Mouse (Mus musculus) heart, embryonic 10.5 days (tissue): ENCODE data around the gene 3425401B19Rik. TPM values are rescaled to one million over a fixed set of nuclear protein-coding genes. Genes with fewer than 3 reads are reported as not detected.

Experiments used
- DNase-seq: peaks from one replicate; pipeline ENCODE4 v3.0.0-alpha.2; 2017; ENCODE audit warnings: low spot score
- H3K27ac ChIP-seq: fragments of 300-500 bp; sonication (generic); 2 replicates; pipeline ENCODE4 v1.5.1; 2016; ENCODE audit warnings: mild to moderate bottlenecking
- H3K27me3 ChIP-seq: fragments of 300-500 bp; sonication (generic); 2 replicates; pipeline ENCODE4 v1.6.1; 2016; ENCODE audit warnings: mild to moderate bottlenecking; ENCODE audit not compliant: poor library complexity, insufficient read depth, severe bottlenecking
- H3K36me3 ChIP-seq: fragments of 300-500 bp; sonication (generic); 2 replicates; pipeline ENCODE4 v1.6.1; 2016; ENCODE audit warnings: mild to moderate bottlenecking, moderate library complexity
- H3K4me1 ChIP-seq: fragments of 300-500 bp; sonication (generic); 2 replicates; pipeline ENCODE4 v1.6.1; 2016; ENCODE audit warnings: mild to moderate bottlenecking
- H3K4me3 ChIP-seq: fragments of 300-500 bp; sonication (generic); 2 replicates; pipeline ENCODE4 v1.5.1; 2016; ENCODE audit warnings: mild to moderate bottlenecking, moderate library complexity
- H3K9me3 ChIP-seq: fragments of 300-500 bp; sonication (generic); 2 replicates; pipeline ENCODE4 v1.6.1; 2016; ENCODE audit warnings: mild to moderate bottlenecking, moderate library complexity
- WGBS: fragments of 180-500 bp; shearing (Covaris S2); methylation state at CpG from one replicate; pipeline ENCODE4 v1.1.7; 2016; 5-methylcytosine and 5-hydroxymethylcytosine counted together
- polyA plus RNA-seq: library from polyadenylated mRNA; unstranded; fragments of >200 nt; fragmentation: Nextera tagmentation; extraction: Ambion mirVana; gene quantifications from 2 replicates; pipeline ENCODE4 v1.2.1, GENCODE M21; 2016

3425401B19Rik gene
- 7.2 and 16.6 TPM in 2 replicates for polyA plus RNA-seq

- H3K4me1 ChIP-seq, result peaks cover 48% of the 10 kb centered on the region
- H3K36me3 ChIP-seq, result no peaks in the 10 kb centered on the region
- DNase-seq, result peak; percentile 89
- peaks cover 7% of the 10 kb centered on the region; the same call in 1 of the 2 replicates for H3K27me3 ChIP-seq
- peak within 1 kb of the TSS; percentile 88 for H3K27ac ChIP-seq
- 13% methylated on average over 16 of the region's 16 CpGs for WGBS
- no peaks in the 10 kb centered on the region for H3K9me3 ChIP-seq
- H3K4me3 ChIP-seq, result peak within 1 kb of the TSS; percentile 58
Observed at GRCm38 (mm10) chr14:32685124-32685826, at the start of gene 3425401B19Rik. Gene 3425401B19Rik (minus strand): TSS chr14:32685293.

- 23% methylated on average over 6 of the region's 6 CpGs for WGBS
- Histone ChIP-seq H3K4me3 (no peak overlapping the region), H3K36me3 (no peaks in the 10 kb centered on the region), H3K27me3 (no peaks in the 10 kb centered on the region), H3K9me3 (no peaks in the 10 kb centered on the region), H3K27ac (no peak overlapping the region), H3K4me1 (peaks cover 10% of the 10 kb centered on the region; the same call in 1 of the 2 replicates)
- no peak for DNase-seq
Observed at GRCm38 (mm10) chr14:32732961-32733360, 47.9 kb upstream of the 3425401B19Rik start.

DNA sequence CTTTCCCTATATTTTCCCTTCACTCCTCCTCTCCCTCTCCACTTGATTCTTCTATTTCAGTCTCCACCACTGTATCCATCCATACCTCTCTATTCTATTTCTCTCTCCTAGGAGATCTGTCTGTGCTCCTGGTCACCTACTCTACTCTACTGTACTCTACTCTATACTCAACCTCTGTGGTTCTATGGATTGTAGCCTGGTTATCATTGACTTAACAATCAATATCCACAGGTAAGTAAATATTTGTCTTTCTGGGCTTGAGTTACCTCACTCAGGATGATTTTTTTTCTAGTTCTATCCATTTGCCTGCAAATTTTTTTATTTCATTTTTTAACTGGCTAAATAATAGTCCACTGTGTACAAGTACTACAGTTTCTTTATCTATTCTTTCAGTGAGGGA is 41.8 kb upstream of the 3425401B19Rik start:
- H3K27me3 ChIP-seq, result no peaks in the 10 kb centered on the region
- no peaks in the 10 kb centered on the region for H3K36me3 ChIP-seq
- H3K4me1 ChIP-seq, result peaks cover 4% of the 10 kb centered on the region; the same call in 1 of the 2 replicates
- no peak for DNase-seq
- no peaks in the 10 kb centered on the region for H3K9me3 ChIP-seq
- no peak overlapping the region for H3K4me3 ChIP-seq
- H3K27ac ChIP-seq, result no peak overlapping the region

DNA sequence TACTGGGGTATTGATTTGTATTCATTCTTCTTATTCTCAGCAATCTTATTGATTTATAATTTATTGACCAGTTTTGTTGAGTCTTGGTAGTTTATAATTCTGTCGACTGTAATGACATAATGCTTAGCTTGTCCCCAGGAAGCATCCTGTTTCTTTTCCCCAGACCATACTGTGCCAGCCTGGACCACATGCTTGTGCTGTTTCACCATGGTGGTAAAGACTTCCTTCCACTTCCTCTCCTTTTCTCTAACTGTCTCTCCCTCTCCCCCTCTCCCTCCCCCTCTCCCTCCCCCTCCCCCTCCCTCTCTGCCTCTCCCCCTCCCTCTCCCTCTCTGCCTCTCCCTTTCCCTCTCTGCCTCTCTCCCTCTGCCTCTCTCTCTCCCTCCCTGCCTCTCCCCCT is 36.4 kb upstream of the 3425401B19Rik start:
- 27% methylated on average over 1 of the region's 1 CpGs for WGBS
- H3K36me3 ChIP-seq, result no peaks in the 10 kb centered on the region
- H3K27me3 ChIP-seq, result no peaks in the 10 kb centered on the region
- H3K4me1 ChIP-seq, result peaks cover 6% of the 10 kb centered on the region; the same call in 1 of the 2 replicates
- no peak overlapping the region for H3K4me3 ChIP-seq
- no peaks in the 10 kb centered on the region for H3K9me3 ChIP-seq
- no peak for DNase-seq
- no peak overlapping the region for H3K27ac ChIP-seq

DNA sequence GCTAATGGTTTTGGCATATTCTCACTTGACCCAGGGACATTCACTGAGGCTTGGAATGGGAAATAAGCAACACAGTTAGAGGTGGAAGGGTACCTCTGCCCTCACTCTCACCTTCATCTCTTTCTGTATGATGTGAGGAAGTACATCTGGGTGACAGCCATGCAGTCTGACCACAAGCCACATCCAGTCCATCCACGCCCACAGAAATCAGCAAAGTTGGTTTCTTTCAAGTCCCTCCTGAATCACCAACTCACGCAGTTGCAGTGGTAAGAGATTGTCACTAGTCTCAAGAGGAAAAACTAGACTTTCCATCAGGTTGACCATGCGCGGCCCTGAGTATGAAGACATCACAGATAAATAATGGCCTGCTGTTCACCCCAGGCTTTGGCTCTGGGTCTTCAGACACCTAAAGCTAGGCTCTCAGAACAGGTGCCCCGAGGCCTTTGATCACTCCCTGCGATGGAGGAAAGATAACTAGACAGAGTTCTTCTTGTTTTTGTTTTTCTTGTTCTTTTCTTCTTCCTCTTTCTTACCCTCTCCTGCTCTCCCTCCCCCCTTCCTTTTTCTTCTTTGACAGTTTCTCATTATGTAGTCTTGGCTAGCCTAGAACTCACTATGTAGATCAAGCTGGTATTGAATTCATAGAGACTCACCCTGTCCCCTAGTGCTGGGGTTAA is 31.8 kb upstream of the 3425401B19Rik start:
- Histone ChIP-seq H3K36me3 (no peaks in the 10 kb centered on the region), H3K9me3 (no peaks in the 10 kb centered on the region), H3K4me1 (peaks cover 3% of the 10 kb centered on the region; the same call in 1 of the 2 replicates), H3K27ac (no peak overlapping the region), H3K4me3 (no peak overlapping the region), H3K27me3 (0 out of 2 replicates have a peak, but pooled peaks cover 3% of the 10 kb centered on the region)
- DNase-seq, result no peak
- WGBS, result 88% methylated on average over 6 of the region's 6 CpGs

- Histone ChIP-seq H3K27me3 (0 out of 2 replicates have a peak, but pooled peaks cover 3% of the 10 kb centered on the region), H3K9me3 (no peaks in the 10 kb centered on the region), H3K36me3 (no peaks in the 10 kb centered on the region), H3K4me1 (no peaks in the 10 kb centered on the region), H3K4me3 (no peak overlapping the region), H3K27ac (no peak overlapping the region)
- 86% methylated on average over 2 of the region's 2 CpGs for WGBS
- peak; percentile 60 for DNase-seq
Observed at GRCm38 (mm10) chr14:32715489-32715888, 30.4 kb upstream of the 3425401B19Rik start.

DNA sequence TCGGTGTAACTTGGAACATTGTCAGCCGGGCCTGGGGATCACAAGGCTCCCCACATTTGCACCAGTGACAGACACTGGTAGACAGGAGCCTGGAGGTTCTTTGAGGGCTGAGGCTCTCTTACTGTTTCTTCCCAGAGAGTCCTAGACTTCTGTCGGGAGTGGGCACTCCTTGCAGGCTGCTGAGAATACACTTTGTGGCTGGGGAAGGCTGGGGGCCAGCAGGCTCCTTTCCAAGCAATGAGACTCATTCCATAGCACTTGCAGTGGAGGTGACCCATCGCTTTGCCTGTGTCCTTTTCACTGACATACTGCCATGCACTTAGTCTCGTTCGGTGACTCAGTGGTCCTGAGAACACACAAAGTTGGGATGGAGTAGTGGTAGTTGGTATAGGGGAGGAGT is 30.0 kb upstream of the 3425401B19Rik start:
- Histone ChIP-seq H3K4me1 (no peaks in the 10 kb centered on the region), H3K27me3 (0 out of 2 replicates have a peak, but pooled peaks cover 3% of the 10 kb centered on the region), H3K4me3 (no peak overlapping the region), H3K27ac (no peak overlapping the region), H3K36me3 (no peaks in the 10 kb centered on the region), H3K9me3 (no peaks in the 10 kb centered on the region)
- 84% methylated on average over 6 of the region's 6 CpGs for WGBS
- DNase-seq, result peak; percentile 53

- Histone ChIP-seq H3K4me1 (peaks cover 18% of the 10 kb centered on the region), H3K27me3 (peaks cover 29% of the 10 kb centered on the region), H3K36me3 (no peaks in the 10 kb centered on the region), H3K4me3 (no peak overlapping the region), H3K9me3 (no peaks in the 10 kb centered on the region), H3K27ac (no peak overlapping the region)
- DNase-seq, result peak; percentile 57
- WGBS, result 93% methylated on average over 6 of the region's 6 CpGs
Observed at GRCm38 (mm10) chr14:32709861-32710260, 24.8 kb upstream of the 3425401B19Rik start.

- H3K36me3 ChIP-seq, result no peaks in the 10 kb centered on the region
- H3K4me3 ChIP-seq, result no peak overlapping the region
- H3K4me1 ChIP-seq, result peaks cover 21% of the 10 kb centered on the region
- H3K9me3 ChIP-seq, result no peaks in the 10 kb centered on the region
- 69% methylated on average over 7 of the region's 7 CpGs for WGBS
- no peak overlapping the region for H3K27ac ChIP-seq
- H3K27me3 ChIP-seq, result peaks cover 34% of the 10 kb centered on the region
- peak; percentile 74 for DNase-seq
Observed at GRCm38 (mm10) chr14:32708756-32709155, 23.7 kb upstream of the 3425401B19Rik start.

GRCm38 (mm10) chr14:32707938-32708337 is 22.8 kb upstream of the 3425401B19Rik start:
- peaks cover 21% of the 10 kb centered on the region for H3K4me1 ChIP-seq
- peak overlapping the region; percentile 39 for H3K27ac ChIP-seq
- no peaks in the 10 kb centered on the region for H3K36me3 ChIP-seq
- H3K4me3 ChIP-seq, result no peak overlapping the region
- H3K9me3 ChIP-seq, result no peaks in the 10 kb centered on the region
- DNase-seq, result no peak
- peaks cover 34% of the 10 kb centered on the region for H3K27me3 ChIP-seq
- 50% methylated on average over 8 of the region's 8 CpGs for WGBS

- peaks cover 42% of the 10 kb centered on the region for H3K27me3 ChIP-seq
- H3K27ac ChIP-seq, result peak overlapping the region; percentile 80
- H3K4me3 ChIP-seq, result no peak overlapping the region
- WGBS, result 20% methylated on average over 8 of the region's 8 CpGs
- peak; percentile 82 for DNase-seq
- peaks cover 28% of the 10 kb centered on the region for H3K4me1 ChIP-seq
- no peaks in the 10 kb centered on the region for H3K9me3 ChIP-seq
- no peaks in the 10 kb centered on the region for H3K36me3 ChIP-seq
Observed at GRCm38 (mm10) chr14:32700972-32701371, 15.9 kb upstream of the 3425401B19Rik start.

- Histone ChIP-seq H3K27ac (no peak overlapping the region), H3K4me1 (peaks cover 27% of the 10 kb centered on the region), H3K4me3 (no peak overlapping the region), H3K9me3 (no peaks in the 10 kb centered on the region), H3K27me3 (peaks cover 30% of the 10 kb centered on the region), H3K36me3 (no peaks in the 10 kb centered on the region)
- 72% methylated on average over 3 of the region's 3 CpGs for WGBS
- no peak for DNase-seq
Observed at GRCm38 (mm10) chr14:32698556-32698955, 13.5 kb upstream of the 3425401B19Rik start.

DNA sequence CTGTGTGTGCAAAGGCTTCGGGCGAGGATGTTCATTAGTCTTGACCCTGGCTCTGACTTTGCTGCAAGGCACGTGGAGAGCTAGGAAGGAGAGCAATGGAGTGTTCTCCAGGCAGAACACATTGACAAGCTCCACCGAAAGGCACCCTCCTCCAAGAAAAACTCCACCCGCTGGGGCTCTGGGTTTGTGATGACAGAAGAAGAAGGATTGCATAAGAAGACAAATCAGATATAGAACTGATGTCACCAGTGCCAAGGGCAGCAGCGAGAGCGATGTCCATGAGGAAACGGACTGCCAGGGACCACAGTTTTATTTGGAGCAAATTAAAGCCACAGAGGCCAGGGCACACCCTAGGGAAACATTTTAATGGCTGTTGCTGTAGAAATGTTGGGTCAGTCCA is 12.7 kb upstream of the 3425401B19Rik start:
- H3K4me1 ChIP-seq, result peaks cover 35% of the 10 kb centered on the region
- H3K27ac ChIP-seq, result no peak overlapping the region
- WGBS, result 87% methylated on average over 8 of the region's 8 CpGs
- no peak overlapping the region for H3K4me3 ChIP-seq
- no peaks in the 10 kb centered on the region for H3K36me3 ChIP-seq
- no peaks in the 10 kb centered on the region for H3K9me3 ChIP-seq
- H3K27me3 ChIP-seq, result peaks cover 30% of the 10 kb centered on the region
- no peak for DNase-seq
